Comparison of ENCODE assay signal across 10 mouse cellular contexts in the genomic region with DNA sequence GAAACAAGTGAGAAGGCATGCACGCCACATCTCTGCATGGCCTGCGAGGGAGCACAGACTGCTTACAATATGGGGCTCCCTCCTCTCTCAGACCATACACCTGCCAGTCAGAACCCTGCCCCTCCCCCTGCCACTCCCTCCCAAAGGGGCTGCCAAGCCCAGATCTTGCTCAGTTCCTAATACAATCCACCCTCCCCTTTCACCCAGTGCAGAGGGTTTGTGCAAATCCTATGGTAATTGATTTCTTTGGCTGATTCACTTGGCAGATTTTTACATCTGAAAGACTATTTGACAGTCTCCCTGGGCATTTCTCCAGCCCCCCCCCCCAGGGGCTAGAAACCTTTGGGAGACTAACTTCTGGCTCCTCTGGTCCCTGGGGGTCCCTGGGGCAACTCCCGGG. TPM values are rescaled to one million over a fixed set of nuclear protein-coding genes. Genes with fewer than 3 reads are reported as not detected.
DNase-seq lines count a peak whose midpoint lies in the region; ATAC-seq lines count a peak whose summit lies in the region.
"Had no signal": no experiment of that assay in that cellular context is flagged by ENCODE, and none has a peak within 500 bp of the region (broad histone marks: within the 10 kb centered on the region; RNA-seq: fewer than 3 reads in every experiment).

No protein-coding gene starts in this region.

- WGBS in lung, embryonic 16.5 days: 27% methylated on average over 3 of the region's 3 CpGs
- WGBS in hindbrain, embryonic 10.5 days: 28% methylated on average over 3 of the region's 3 CpGs
- WGBS in neural tube, embryonic 15.5 days: 25% methylated on average over 3 of the region's 3 CpGs

- no peaks in the 10 kb centered on the region for H3K9me3 ChIP-seq in lung, embryonic 16.5 days (ENCODE audit: control insufficient read depth, low read length)
- no peaks in the 10 kb centered on the region for H3K9me3 ChIP-seq in hindbrain, embryonic 10.5 days
- no peaks in the 10 kb centered on the region for H3K9me3 ChIP-seq in neural tube, embryonic 15.5 days (replicated peaks)

- peak; percentile 51 for ATAC-seq in lung, embryonic 16.5 days (ENCODE audit: low read depth)
- peak; percentile 80 for ATAC-seq in neural tube, embryonic 15.5 days (ENCODE audit: low FRiP score)

- no peak overlapping the region for H3K4me2 ChIP-seq in lung, embryonic 16.5 days (ENCODE audit: low read depth, low read length)
- H3K4me2 ChIP-seq in neural tube, embryonic 15.5 days: no peak overlapping the region

- DNase-seq in lung, adult 18-20 months: no peak
- peak; percentile 57 for DNase-seq in embryo, embryonic 10.5 days (ENCODE audit: low spot score)
- peak; percentile 67 for DNase-seq in hindbrain, embryonic 10.5 days (ENCODE audit: low spot score)
- DNase-seq in spleen, postnatal 10 days (ENCODE audit: low spot score in 2 of 2): no peak
- no peak for DNase-seq in thymus, postnatal 0 days (ENCODE audit: low spot score)
- DNase-seq: kidney, adult 9 months; thymus, adult 2 months had no signal

- no peaks in the 10 kb centered on the region for H3K27me3 ChIP-seq in lung, embryonic 16.5 days (ENCODE audit: control insufficient read depth, insufficient read depth, low read depth, low read length)
- peaks cover 22% of the 10 kb centered on the region for H3K27me3 ChIP-seq in hindbrain, embryonic 10.5 days (ENCODE audit: insufficient read depth, poor library complexity, severe bottlenecking)
- H3K27me3 ChIP-seq in neural tube, embryonic 15.5 days (replicated peaks): no peaks in the 10 kb centered on the region

- H3K4me3 ChIP-seq in lung, embryonic 16.5 days (ENCODE audit: low read length): no peak overlapping the region
- H3K4me3 ChIP-seq in hindbrain, embryonic 10.5 days: no peak overlapping the region
- H3K4me3 ChIP-seq in neural tube, embryonic 15.5 days (replicated peaks): no peak overlapping the region

- H3K27ac ChIP-seq in lung, embryonic 16.5 days (ENCODE audit: low read length): no peak overlapping the region; the same call in 1 of the 2 replicates
- peak overlapping the region; percentile 75 for H3K27ac ChIP-seq in hindbrain, embryonic 10.5 days
- H3K27ac ChIP-seq in neural tube, embryonic 15.5 days (replicated peaks): no peak overlapping the region
- H3K27ac ChIP-seq: liver, embryonic 14.5 days had no signal

- H3K9ac ChIP-seq in lung, embryonic 16.5 days (ENCODE audit: low read length): no peak overlapping the region
- no peak overlapping the region for H3K9ac ChIP-seq in neural tube, embryonic 15.5 days (replicated peaks)
- H3K9ac ChIP-seq: liver, embryonic 14.5 days had no signal

- no peaks in the 10 kb centered on the region for H3K36me3 ChIP-seq in lung, embryonic 16.5 days (ENCODE audit: control insufficient read depth, insufficient read depth, low read length)
- no peaks in the 10 kb centered on the region for H3K36me3 ChIP-seq in hindbrain, embryonic 10.5 days
- no peaks in the 10 kb centered on the region for H3K36me3 ChIP-seq in neural tube, embryonic 15.5 days

- H3K4me1 ChIP-seq in lung, embryonic 16.5 days (replicated peaks; ENCODE audit: control insufficient read depth, insufficient read depth, low read length): peaks cover 20% of the 10 kb centered on the region
- peaks cover 50% of the 10 kb centered on the region for H3K4me1 ChIP-seq in hindbrain, embryonic 10.5 days (replicated peaks)
- peaks cover 22% of the 10 kb centered on the region for H3K4me1 ChIP-seq in neural tube, embryonic 15.5 days

RNA-seq across cellular contexts. Expression of a gene that starts 2.1 kb away (rescaled TPM):
- 17.7 and 18.5 TPM in 2 replicates for polyA plus RNA-seq in lung, embryonic 16.5 days (2015; fragmentation: Nextera tagmentation; extraction: Ambion mirVana)
- polyA plus RNA-seq in hindbrain, embryonic 10.5 days (2016; fragmentation: Nextera tagmentation; extraction: Ambion mirVana): 22.1 and 24.5 TPM in 2 replicates
- 49.7 and 52.4 TPM in 2 replicates for polyA plus RNA-seq in neural tube, embryonic 15.5 days (2015; fragmentation: Nextera tagmentation; extraction: Ambion mirVana)
- 4.5 and 4.9 TPM in 2 replicates for polyA plus RNA-seq in thymus, postnatal 0 days (2015; fragmentation: Nextera tagmentation; extraction: Ambion mirVana)

Comparison
In these comparisons a context has a peak if more than half of its experiments do, and no peak if none do; other contexts are left out.
1. DNase-seq: peak in embryo, embryonic 10.5 days (single experiment) and hindbrain, embryonic 10.5 days (single experiment); none in lung, adult 18-20 months (0 of 2), spleen, postnatal 10 days (0 of 2) and thymus, postnatal 0 days (single experiment).